Mouse (Mus musculus): Measurements from ENCODE around the gene Pdzd2.

DNA sequence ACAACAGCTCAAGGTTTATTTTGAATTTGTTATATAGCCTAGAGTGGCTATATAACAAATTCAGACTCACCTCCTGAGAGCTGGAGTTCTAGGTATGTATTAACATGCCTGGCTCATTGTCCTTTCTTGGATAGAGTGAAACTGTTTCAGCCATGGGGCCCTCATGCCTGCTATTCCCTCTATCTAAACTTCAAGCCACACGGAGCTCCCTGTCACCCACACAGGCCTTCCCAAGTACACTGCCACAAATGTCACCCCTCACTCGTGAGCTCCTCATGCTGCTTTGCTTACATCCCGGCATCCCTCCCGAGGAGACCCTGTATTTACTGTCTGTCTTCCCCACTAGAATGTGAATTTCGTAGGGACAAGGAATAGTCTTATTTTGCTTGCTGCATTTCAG lies 103.3 kb downstream of the Pdzd2 start:
- TF ChIP-seq TAL1 (IDR thresholded peaks at IDR 0.05; ENCODE audit: low read length) (no peak), GATA1 (IDR thresholded peaks at IDR 0.05; ENCODE audit: low read length) (no peak)
